Mouse (Mus musculus): ENCODE measurements at regions not wholly inside any gene's neighbourhood (a gene's known extent, or its start where the extent isn't known, plus 50 kb on each side); places are given as distances from the start of the nearest gene placed in this dataset.

DNA sequence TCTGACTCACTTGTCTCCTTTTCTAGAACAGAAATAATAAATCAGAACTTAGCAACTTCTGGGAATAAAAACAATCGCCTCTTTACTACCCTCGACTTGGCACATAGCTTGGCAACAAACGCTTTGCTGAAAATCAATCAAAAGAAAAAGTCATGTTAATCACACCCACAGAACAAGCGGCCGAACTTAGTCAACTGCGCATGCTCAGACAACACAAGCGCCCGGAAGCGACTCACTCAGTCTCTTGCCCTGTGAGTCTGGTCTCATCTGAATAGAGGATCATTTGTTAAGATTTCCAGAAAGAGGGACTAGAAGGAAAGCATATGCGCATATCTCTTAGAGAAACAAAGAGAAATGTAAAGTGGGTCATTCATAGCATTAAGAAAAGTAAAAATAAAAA lies 375.8 kb downstream of the Gpd2 start:
- CTCF ChIA-PET: no interaction called here

DNA sequence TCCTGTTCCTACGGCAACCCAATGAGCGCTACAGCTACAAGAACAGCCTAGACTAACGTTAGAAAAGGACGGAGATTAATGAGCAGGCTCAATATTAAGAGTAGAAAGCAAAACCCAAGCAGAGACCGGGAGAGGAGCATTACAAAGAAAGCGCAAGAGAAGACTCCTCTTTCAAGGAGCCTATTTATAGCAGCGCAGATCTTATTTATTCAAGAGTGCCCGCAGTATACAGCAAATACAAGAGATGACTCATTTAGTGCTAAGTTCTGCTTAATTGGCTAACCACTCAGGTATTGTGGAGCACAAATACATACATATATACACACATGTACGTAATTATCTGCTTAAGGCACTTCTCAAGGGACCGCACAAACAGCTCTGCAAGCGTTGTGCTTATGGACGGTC lies 377.2 kb downstream of the Gpd2 start:
- CTCF ChIA-PET: no interaction called here

DNA sequence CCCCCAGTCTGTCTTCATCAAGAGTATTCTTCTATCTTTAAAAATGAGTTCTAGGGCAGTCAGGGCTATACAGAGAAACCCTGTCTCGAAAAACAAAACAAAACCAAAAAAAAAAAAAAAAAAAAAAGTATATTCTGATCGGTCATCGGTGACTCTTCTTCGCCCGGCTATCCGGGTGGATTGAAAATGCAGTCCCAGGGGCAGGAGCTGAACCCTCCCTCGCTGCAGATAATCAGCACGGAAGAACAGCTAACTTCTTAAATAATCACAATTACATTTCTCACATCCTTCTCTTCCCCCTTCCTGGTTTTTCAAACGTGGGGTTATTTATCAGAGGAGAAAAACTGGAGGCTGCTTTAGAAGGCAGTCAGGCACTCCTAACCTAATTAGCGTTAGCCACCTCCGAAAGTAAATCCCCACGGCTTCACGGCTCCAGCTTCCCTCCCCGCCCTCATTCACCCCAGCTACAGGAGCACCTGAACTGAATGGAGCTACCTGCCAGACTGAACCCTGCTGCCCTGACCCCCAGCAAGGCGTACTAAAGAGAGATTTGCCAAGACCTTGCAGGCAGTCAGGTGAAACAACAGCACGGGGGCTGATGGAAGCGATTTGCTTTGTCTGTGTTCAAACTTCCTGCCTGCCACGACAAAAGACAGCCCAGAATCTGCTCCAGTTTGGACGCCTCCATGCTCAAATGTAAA lies 379.2 kb downstream of the Gpd2 start:
- CTCF ChIA-PET: no interaction called here

DNA sequence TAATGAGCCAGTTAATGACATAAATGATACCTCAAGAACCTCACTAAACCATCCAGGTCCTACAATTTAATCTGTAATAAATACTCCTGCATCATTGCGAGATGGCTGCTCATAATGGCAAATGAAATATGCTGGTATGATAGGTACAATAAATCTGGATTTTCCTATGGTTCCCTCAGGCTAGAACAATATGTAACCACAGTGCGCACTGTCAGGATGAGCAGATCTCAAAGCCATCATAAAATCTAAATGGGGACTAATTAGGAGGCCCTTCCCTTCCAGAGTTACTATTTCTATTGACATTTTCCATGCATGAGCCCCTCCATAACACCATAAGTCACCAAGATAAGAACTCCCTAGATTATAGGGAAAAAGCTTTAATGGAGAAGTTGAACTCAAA lies 379.8 kb downstream of the Gpd2 start:
- CTCF ChIA-PET: no interaction called here

DNA sequence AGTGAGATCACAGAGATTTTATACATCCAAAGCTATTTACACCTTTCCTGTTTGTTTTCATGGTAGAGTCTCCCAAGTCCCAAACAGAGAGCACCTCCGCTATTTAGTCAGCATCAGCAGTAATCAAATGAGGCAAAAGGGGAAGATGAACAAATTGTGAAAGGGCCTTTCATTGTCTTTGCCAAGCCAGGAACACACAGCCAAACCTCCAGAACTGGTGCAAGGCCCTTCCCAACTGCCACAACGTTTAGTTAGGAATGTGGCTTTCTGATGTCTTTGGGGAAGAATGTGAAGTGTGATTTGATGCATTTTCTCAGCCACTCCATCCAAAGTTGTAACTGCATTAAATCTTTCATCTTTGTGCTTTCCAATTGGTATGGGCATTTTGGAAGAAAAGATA lies 353.6 kb upstream of the Galnt5 start:
- CTCF ChIA-PET: no interaction called here

DNA sequence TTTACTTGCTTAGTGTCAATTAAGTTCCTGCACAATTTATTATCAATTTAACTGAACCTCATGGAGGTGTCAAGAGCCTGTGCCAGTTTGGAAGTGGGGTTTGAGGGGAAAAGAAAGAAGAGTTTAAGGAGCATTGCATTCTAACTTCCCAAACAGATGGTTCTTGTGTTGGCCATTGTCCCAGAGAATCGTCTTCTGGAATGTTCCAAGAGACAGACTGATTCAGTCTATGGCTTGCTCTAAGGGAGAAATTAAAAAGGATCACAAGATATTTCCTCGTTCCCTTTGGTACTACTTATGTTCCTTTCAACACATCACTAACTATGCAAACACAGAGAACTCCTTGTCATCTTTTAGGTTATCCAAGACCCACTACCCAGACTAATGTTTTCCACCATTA lies 353.1 kb upstream of the Galnt5 start:
- CTCF ChIA-PET: no interaction called here

DNA sequence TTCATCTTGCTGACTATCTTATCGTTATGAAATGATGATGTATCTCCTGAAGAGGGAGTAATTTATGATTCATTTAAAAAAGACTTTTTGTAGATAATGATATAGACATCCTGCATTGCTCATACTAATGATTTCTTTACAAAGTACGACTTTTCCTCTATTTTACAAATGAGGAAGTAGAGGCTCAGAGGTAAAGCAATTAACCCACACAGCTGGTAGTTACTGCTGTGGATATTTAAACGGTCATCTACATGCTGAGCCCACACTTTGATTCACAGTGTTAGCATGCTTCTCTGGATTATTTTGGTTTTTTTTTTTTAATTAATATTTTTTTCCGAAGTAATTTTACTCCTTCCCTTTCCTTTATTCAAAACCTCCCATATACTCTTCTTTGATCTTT lies 348.7 kb upstream of the Galnt5 start:
- CTCF ChIA-PET: no interaction called here

DNA sequence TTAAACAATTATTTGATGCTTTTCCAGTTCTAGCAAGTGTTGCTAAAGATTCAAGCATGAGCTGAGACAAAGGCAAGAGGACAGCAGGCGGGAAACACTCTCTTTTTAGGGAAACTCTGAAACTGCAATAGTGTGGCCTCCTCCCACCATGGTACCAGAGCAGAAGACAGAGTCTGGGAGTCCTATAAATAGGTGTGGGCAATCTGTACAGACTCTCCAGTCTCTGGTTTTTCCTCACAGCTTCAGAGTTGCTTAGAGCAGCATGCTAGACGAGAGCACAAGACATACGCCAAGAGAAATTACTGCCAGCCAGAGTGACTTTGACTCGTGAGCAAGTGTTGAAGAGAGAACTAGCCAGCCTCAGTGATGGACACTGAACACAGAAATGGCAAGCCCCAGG lies 340.3 kb upstream of the Galnt5 start:
- CTCF ChIA-PET: no interaction called here

DNA sequence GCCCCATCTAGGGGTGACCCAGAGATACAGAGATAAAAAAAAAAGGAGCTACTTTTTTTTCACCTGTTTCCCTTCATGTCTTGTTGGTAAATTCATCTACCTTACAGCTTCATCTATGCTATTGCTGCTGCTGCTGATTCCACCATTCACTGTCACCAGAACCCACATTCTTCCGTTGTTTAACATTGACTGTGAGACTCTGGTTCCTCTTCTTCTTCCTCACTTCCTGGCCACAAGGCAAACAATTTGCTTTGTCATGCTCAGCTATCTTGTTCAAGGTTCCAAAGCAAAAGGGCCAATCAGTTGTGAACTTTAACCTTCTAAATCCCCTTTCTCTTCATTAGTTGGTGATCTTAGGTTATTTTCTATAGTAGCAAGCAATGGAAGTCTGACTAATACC lies 335.8 kb upstream of the Galnt5 start:
- CTCF ChIA-PET: no interaction called here

DNA sequence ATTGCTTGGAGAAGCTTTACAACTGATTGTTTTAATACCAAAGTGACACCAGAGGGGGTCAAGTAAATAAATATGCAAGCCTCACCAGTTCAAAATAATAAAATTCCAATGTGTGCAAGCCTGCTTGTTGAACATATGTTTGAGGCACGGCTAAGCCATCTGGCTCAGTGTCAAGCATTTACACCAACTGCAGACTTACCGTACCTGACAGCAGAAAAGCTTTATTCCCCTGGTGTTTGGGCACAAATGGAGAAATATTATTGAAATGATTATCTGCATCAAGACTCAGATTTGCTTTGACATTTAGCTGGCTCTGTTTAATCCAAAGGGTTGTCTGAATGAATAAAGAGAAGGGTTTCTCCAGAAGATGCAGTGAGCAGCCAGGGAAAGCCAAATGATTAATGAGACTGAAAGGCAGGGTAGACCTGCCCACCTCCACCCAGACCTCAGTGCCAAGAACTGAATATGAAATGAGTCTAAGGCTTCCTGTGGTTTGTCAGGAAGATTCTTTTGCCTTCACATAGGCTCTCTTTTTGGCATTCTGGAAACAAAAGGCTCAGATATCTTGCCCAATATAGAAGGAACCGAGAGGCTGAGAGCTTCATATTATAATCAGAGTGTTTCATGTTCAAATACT lies 325.6 kb upstream of the Galnt5 start:
- CTCF ChIA-PET: no interaction called here

DNA sequence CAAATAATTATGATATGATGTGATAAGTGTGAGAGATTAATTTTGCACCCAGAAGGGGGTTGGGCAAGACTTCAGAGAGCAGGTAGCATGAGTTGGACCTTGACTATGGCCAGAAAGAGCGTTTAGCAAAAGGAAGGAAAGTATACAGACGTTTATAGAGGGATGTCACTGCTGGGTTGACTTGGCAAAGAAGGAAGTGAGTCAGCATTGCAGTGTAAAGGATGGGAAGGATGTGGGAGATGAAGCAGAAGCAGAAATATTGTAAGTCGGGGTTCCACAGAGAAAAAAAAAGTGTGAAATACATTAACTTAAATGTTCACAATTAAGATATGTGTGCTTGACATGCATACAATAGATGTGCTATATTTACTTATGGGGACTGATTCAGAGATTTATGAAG lies 307.8 kb upstream of the Galnt5 start:
- CTCF ChIA-PET: no interaction called here

DNA sequence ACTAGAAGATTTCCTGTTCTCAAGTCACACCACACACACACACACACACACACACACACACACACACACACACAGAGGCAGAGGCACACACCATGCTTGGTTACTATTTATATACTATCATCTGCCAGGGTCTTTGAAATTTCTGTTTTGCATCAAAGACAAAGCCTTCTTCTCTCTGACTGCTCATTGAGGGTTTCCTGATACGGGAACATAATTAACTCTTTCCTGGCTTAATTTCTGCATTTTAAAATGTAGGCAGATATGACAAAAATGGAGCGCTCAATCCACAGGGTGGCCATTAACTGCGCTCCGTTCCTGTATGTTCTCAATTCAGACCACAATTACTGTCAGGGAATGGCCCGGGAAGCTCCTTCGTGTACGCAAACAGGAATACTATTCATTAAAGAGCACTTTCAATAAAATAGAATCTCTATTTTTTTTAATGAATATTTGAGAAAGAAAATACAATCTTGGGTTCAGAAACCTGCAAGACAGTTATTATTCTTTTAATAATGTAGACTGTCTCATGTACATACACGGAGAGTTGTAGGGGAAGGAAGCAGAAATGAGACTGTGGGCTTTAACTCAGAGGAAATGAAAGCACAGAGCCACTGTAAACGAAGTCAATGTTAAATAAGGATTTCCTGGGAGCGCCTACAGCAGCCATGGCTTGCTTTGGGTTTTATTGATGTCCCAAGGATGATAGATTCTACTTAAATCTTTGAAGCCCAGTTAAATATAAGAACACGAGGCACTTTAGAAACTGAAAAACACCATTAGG lies 300.5 kb upstream of the Galnt5 start:
- CTCF ChIA-PET: no interaction called here

DNA sequence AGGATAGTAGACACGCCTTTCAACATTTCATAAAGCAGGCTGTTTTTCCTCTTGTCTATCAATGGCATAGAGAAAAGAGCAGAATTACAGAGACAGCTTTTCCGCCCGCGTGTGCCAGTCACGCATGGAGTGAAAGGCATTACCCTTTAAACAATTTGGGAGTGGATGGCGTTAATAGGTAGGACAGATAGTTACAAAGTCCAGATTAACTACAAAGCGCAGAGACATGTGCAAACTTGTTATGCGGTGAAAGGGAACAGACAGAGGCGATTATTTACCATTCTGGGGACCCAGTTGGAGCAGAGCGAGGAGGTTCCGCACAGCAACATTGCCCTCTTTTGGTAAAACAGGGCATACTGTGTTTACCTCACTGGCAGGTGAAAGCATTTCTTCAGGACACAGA lies 299.0 kb upstream of the Galnt5 start:
- CTCF ChIA-PET: no interaction called here

DNA sequence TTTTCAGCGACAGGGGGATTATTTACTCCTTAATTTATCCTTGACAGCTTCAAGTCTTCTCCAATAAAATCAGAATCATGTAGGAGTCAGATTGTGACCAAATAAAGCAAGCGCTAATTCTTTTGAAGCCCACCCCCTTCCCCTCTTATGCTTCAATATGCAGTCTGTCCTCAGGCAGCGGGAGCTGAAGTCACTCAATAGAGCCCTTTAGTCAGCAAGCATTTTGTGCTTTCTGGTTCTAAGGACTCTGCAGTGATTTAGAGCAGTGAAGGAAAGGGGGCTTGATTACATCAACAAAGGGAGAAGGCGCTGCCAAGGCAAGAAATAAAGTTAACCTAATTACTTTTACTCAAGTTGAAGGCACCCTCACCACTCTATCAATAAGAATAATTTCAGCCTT lies 298.5 kb upstream of the Galnt5 start:
- CTCF ChIA-PET: no interaction called here

DNA sequence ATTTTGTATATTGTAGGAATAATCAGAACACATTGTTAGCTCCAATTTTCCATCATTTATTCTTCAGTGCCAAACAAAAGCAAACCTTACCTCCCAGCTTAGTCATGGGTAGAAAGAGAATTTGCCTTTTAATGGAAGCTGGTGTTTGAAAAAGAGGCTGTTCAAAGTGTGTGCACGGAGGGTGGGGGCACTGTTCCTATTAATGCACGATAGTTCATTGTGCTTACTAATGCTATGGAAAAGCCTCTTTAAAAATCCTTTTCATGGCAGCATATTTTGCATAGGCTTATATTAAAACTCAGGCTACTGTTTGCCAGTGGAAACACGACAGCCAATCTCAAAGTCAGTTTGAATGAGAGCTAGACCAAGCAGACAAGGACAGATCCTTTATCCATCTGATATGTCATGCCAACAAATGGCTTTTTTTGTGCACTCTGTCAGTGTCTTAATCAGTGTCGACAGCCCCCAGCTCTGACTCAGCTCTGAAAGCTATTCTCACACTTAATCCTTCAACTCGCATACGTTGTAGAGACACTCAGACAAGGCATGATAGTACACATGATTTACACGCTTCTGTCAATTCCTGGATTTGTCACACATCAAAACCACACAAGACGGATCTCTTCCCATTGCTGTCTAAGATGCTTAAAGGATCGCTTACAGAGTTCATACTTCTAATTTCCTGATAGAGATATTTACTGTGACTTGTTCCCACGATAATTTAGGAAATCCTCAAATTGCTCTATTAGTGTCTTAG lies 280.8 kb upstream of the Galnt5 start:
- CTCF ChIA-PET: no interaction called here

Measured in spleen, embryonic (tissue).